Mouse (Mus musculus): ENCODE results near the gene Rrp1. TPM values are rescaled to one million over a fixed set of nuclear protein-coding genes. Genes with fewer than 3 reads are reported as not detected.

The Rrp1 gene
- polyA plus RNA-seq, 1 experiment from 2014 or later, result 95.5 TPM

GRCm38 (mm10) chr10:78378516-78378915 is 34.3 kb downstream of the Rrp1 start:
- Histone ChIP-seq H3K27me3 (ENCODE audit: insufficient read depth, low read length) (0 out of 2 replicates have a peak, but pooled peaks cover 3% of the 10 kb centered on the region), H3K36me3 (replicated peaks; ENCODE audit: insufficient read depth, low read length) (no peaks in the 10 kb centered on the region), H3K4me1 (ENCODE audit: insufficient read depth) (no peaks in the 10 kb centered on the region), H3K4me2 (ENCODE audit: low read depth, low read length) (no peak overlapping the region), H3K9ac (replicated peaks) (no peak overlapping the region), H3K4me3 (ENCODE audit: low read depth, low read length) (no peak overlapping the region), H3K27ac (ENCODE audit: low read depth) (no peak overlapping the region), H3K9me3 (ENCODE audit: low read length) (no peaks in the 10 kb centered on the region)
- 84% methylated on average over 7 of the region's 7 CpGs for WGBS (ENCODE audit: insufficient replicate concordance)
- TF ChIP-seq EP300 (IDR thresholded peaks at IDR 0.05; ENCODE audit: low read depth), result no peak
- TF ChIP-seq CTCF (IDR thresholded peaks at IDR 0.05; ENCODE audit: low read depth), result peak; percentile 52
- DNase-seq (no peak), ATAC-seq (no peak)

GRCm38 (mm10) chr10:78372681-78373668 is 39.9 kb downstream of the Rrp1 start:
- H3K36me3 ChIP-seq (replicated peaks; ENCODE audit: insufficient read depth, low read length), result no peaks in the 10 kb centered on the region
- H3K4me2 ChIP-seq (ENCODE audit: low read depth, low read length), result peak overlapping the region; percentile 63
- ATAC-seq (peak; percentile 80), DNase-seq (peak; percentile 63)
- peaks cover 13% of the 10 kb centered on the region for H3K4me1 ChIP-seq (ENCODE audit: insufficient read depth)
- no peaks in the 10 kb centered on the region for H3K27me3 ChIP-seq (ENCODE audit: insufficient read depth, low read length)
- H3K9me3 ChIP-seq (ENCODE audit: low read length), result no peaks in the 10 kb centered on the region
- no peak overlapping the region for H3K9ac ChIP-seq (replicated peaks)
- no peak for TF ChIP-seq EP300 (IDR thresholded peaks at IDR 0.05; ENCODE audit: low read depth)
- no peak for TF ChIP-seq CTCF (IDR thresholded peaks at IDR 0.05; ENCODE audit: low read depth)
- H3K27ac ChIP-seq (ENCODE audit: low read depth), result no peak overlapping the region
- 39% methylated on average over 27 of the region's 27 CpGs for WGBS (ENCODE audit: insufficient replicate concordance)
- H3K4me3 ChIP-seq (ENCODE audit: low read depth, low read length), result peak overlapping the region; percentile 29

- no peak overlapping the region for H3K4me3 ChIP-seq (ENCODE audit: low read depth, low read length)
- H3K27me3 ChIP-seq (ENCODE audit: insufficient read depth, low read length), result no peaks in the 10 kb centered on the region
- no peak for TF ChIP-seq EP300 (IDR thresholded peaks at IDR 0.05; ENCODE audit: low read depth)
- no peak for TF ChIP-seq CTCF (IDR thresholded peaks at IDR 0.05; ENCODE audit: low read depth)
- no peaks in the 10 kb centered on the region for H3K9me3 ChIP-seq (ENCODE audit: low read length)
- no peak overlapping the region for H3K9ac ChIP-seq (replicated peaks)
- H3K4me2 ChIP-seq (ENCODE audit: low read depth, low read length), result no peak overlapping the region
- no peak for DNase-seq
- peaks cover 25% of the 10 kb centered on the region for H3K4me1 ChIP-seq (ENCODE audit: insufficient read depth)
- WGBS (ENCODE audit: insufficient replicate concordance), result 79% methylated on average over 6 of the region's 6 CpGs
- H3K36me3 ChIP-seq (replicated peaks; ENCODE audit: insufficient read depth, low read length), result no peaks in the 10 kb centered on the region
- no peak overlapping the region for H3K27ac ChIP-seq (ENCODE audit: low read depth)
- no peak for ATAC-seq
These were observed 41.1 kb downstream of the Rrp1 start for GRCm38 (mm10) chr10:78371746-78372145.

GRCm38 (mm10) chr10:78367586-78367985 is 45.3 kb downstream of the Rrp1 start:
- peaks cover 30% of the 10 kb centered on the region for H3K4me1 ChIP-seq (ENCODE audit: insufficient read depth)
- H3K27me3 ChIP-seq (ENCODE audit: insufficient read depth, low read length), result no peaks in the 10 kb centered on the region
- 52% methylated on average over 4 of the region's 4 CpGs for WGBS (ENCODE audit: insufficient replicate concordance)
- peak overlapping the region; percentile 42 for H3K4me2 ChIP-seq (ENCODE audit: low read depth, low read length)
- TF ChIP-seq CTCF (IDR thresholded peaks at IDR 0.05; ENCODE audit: low read depth), result no peak
- no peak for TF ChIP-seq EP300 (IDR thresholded peaks at IDR 0.05; ENCODE audit: low read depth)
- H3K9me3 ChIP-seq (ENCODE audit: low read length), result no peaks in the 10 kb centered on the region
- DNase-seq (no peak), ATAC-seq (no peak)
- H3K27ac ChIP-seq (ENCODE audit: low read depth), result peak overlapping the region; percentile 85
- H3K9ac ChIP-seq (replicated peaks), result 0 out of 2 replicates have a peak overlapping the region, but pooled peaks have one; percentile 22
- no peak overlapping the region for H3K4me3 ChIP-seq (ENCODE audit: low read depth, low read length)
- H3K36me3 ChIP-seq (replicated peaks; ENCODE audit: insufficient read depth, low read length), result no peaks in the 10 kb centered on the region

- H3K4me2 ChIP-seq (ENCODE audit: low read depth, low read length), result peak overlapping the region; percentile 42
- H3K9ac ChIP-seq (replicated peaks), result peak overlapping the region; percentile 36; the same call in 1 of the 2 replicates
- H3K4me1 ChIP-seq (ENCODE audit: insufficient read depth), result peaks cover 24% of the 10 kb centered on the region
- H3K4me3 ChIP-seq (ENCODE audit: low read depth, low read length), result no peak overlapping the region
- peak; percentile 96 for TF ChIP-seq EP300 (IDR thresholded peaks at IDR 0.05; ENCODE audit: low read depth)
- TF ChIP-seq CTCF (IDR thresholded peaks at IDR 0.05; ENCODE audit: low read depth), result no peak
- H3K9me3 ChIP-seq (ENCODE audit: low read length), result no peaks in the 10 kb centered on the region
- peak overlapping the region; percentile 85 for H3K27ac ChIP-seq (ENCODE audit: low read depth)
- DNase-seq (peak; percentile 38), ATAC-seq (peak; percentile 89)
- WGBS (ENCODE audit: insufficient replicate concordance), result 13% methylated on average over 9 of the region's 9 CpGs
- no peaks in the 10 kb centered on the region for H3K27me3 ChIP-seq (ENCODE audit: insufficient read depth, low read length)
- no peaks in the 10 kb centered on the region for H3K36me3 ChIP-seq (replicated peaks; ENCODE audit: insufficient read depth, low read length)
These were observed 46.0 kb downstream of the Rrp1 start for GRCm38 (mm10) chr10:78366851-78367312.

GRCm38 (mm10) chr10:78366195-78366834 is 46.5 kb downstream of the Rrp1 start:
- Histone ChIP-seq H3K4me1 (ENCODE audit: insufficient read depth) (peaks cover 24% of the 10 kb centered on the region), H3K27ac (ENCODE audit: low read depth) (peak overlapping the region; percentile 85), H3K36me3 (replicated peaks; ENCODE audit: insufficient read depth, low read length) (no peaks in the 10 kb centered on the region), H3K27me3 (ENCODE audit: insufficient read depth, low read length) (no peaks in the 10 kb centered on the region), H3K9ac (replicated peaks) (peak overlapping the region; percentile 36; the same call in 1 of the 2 replicates), H3K9me3 (ENCODE audit: low read length) (no peaks in the 10 kb centered on the region), H3K4me2 (ENCODE audit: low read depth, low read length) (peak overlapping the region; percentile 42), H3K4me3 (ENCODE audit: low read depth, low read length) (no peak overlapping the region)
- 39% methylated on average over 5 of the region's 5 CpGs for WGBS (ENCODE audit: insufficient replicate concordance)
- ATAC-seq, result peak; percentile 45
- DNase-seq, result no peak
- TF ChIP-seq EP300 (IDR thresholded peaks at IDR 0.05; ENCODE audit: low read depth), result no peak
- no peak for TF ChIP-seq CTCF (IDR thresholded peaks at IDR 0.05; ENCODE audit: low read depth)
